Mouse (Mus musculus) testis, adult 2 months (tissue): Measurements from ENCODE around the gene Gdpd5. TPM values are rescaled to one million over a fixed set of nuclear protein-coding genes. Genes with fewer than 3 reads are reported as not detected.

Source experiments
- H3K27ac ChIP-seq: fragments of 200-500 bp; 2 replicates; pipeline ENCODE4 v1.5.1; 2012; ENCODE audit warnings: low read depth, low read length; ENCODE audit not compliant: control insufficient read depth, insufficient read depth
- H3K27me3 ChIP-seq: fragments of 200-500 bp; 2 replicates; pipeline ENCODE4 v1.6.1; 2012; ENCODE audit warnings: mild to moderate bottlenecking, low read length, moderate library complexity; ENCODE audit not compliant: control insufficient read depth, insufficient read depth
- H3K36me3 ChIP-seq: fragments of 200-500 bp; 2 replicates; pipeline ENCODE4 v1.6.1; 2012; ENCODE audit warnings: mild to moderate bottlenecking, low read length; ENCODE audit not compliant: control insufficient read depth, insufficient read depth
- H3K4me1 ChIP-seq: fragments of 200-500 bp; 2 replicates; pipeline ENCODE4 v1.6.1; 2012; ENCODE audit warnings: low read length; ENCODE audit not compliant: control insufficient read depth, insufficient read depth
- H3K4me3 ChIP-seq: fragments of 200-500 bp; 2 replicates; pipeline ENCODE4 v1.5.1; 2012; ENCODE audit warnings: low read depth, mild to moderate bottlenecking, low read length, moderate library complexity, mixed read lengths; ENCODE audit not compliant: control insufficient read depth
- CTCF ChIP-seq: fragments of 200-500 bp; IDR thresholded peaks from 2 replicates; pipeline ENCODE4 v1.5.1; 2012; ENCODE audit warnings: low read depth, mild to moderate bottlenecking, inconsistent platforms, low read length, moderate library complexity; ENCODE audit not compliant: control insufficient read depth, insufficient read depth, insufficient replicate concordance
- POLR2A ChIP-seq: fragments of 200-500 bp; IDR thresholded peaks from 2 replicates; pipeline ENCODE4 v1.6.1; 2012; ENCODE audit warnings: low read depth, mild to moderate bottlenecking, inconsistent platforms, low read length, moderate library complexity; ENCODE audit not compliant: control insufficient read depth
- polyA plus RNA-seq: library from polyadenylated mRNA; depleted of rRNA; stranded (reverse); fragments of >200 nt; gene quantifications from 2 replicates; pipeline ENCODE4 v1.2.3, GENCODE M21; 2012; rRNA removed

Gene Gdpd5
- polyA plus RNA-seq, 1 experiment: 9.9 TPM

GRCm38 (mm10) chr7:99510087-99510501 lies 128.9 kb downstream of the Gdpd5 start:
- no peak overlapping the region for H3K4me3 ChIP-seq
- no peaks in the 10 kb centered on the region for H3K36me3 ChIP-seq
- H3K4me1 ChIP-seq: peaks cover 4% of the 10 kb centered on the region
- TF ChIP-seq CTCF (no peak), POLR2A (0 out of 2 replicates have a peak, but pooled peaks have one; percentile 9)
- no peaks in the 10 kb centered on the region for H3K27me3 ChIP-seq
- no peak overlapping the region for H3K27ac ChIP-seq

Other genes with a start within 250 kb of the Gdpd5 start
- 2.6 and 3.3 TPM in 2 replicates for gene Uvrag, start 240.3 kb upstream of the Gdpd5 start, polyA plus RNA-seq
- gene Dgat2, start 198.7 kb upstream of the Gdpd5 start, polyA plus RNA-seq: 315 and 324 TPM in 2 replicates
- 0.11 TPM in 1 of 2 replicates, not detected in the other for gene Mogat2, start 142.8 kb upstream of the Gdpd5 start, polyA plus RNA-seq
- gene Map6, start 114.0 kb upstream of the Gdpd5 start, polyA plus RNA-seq: 5.1 and 5.5 TPM in 2 replicates
- 17.8 and 18.8 TPM in 2 replicates for gene Serpinh1, start 28.2 kb upstream of the Gdpd5 start, polyA plus RNA-seq
- gene Klhl35, start 84.6 kb downstream of the Gdpd5 start, polyA plus RNA-seq: 11.7 and 13.7 TPM in 2 replicates
- 70.0 and 73.9 TPM in 2 replicates for gene Rps3, start 102.3 kb downstream of the Gdpd5 start, polyA plus RNA-seq
- gene Arrb1, start 154.1 kb downstream of the Gdpd5 start, polyA plus RNA-seq: 14.9 and 19.4 TPM in 2 replicates
- gene Tpbgl, start 245.7 kb downstream of the Gdpd5 start, polyA plus RNA-seq: 10.3 and 14.6 TPM in 2 replicates